Mouse (Mus musculus) testis, postnatal 10 days (tissue): ENCODE measurements around the gene Calm1.

Experiments
- DNase-seq: peaks from one replicate; pipeline ENCODE4 v3.0.0; 2021; ENCODE audit warnings: low spot score

Gene Calm1

GRCm38 (mm10) chr12:100225196-100225595 is 26.0 kb downstream of the Calm1 start:
- no peak for DNase-seq

DNA sequence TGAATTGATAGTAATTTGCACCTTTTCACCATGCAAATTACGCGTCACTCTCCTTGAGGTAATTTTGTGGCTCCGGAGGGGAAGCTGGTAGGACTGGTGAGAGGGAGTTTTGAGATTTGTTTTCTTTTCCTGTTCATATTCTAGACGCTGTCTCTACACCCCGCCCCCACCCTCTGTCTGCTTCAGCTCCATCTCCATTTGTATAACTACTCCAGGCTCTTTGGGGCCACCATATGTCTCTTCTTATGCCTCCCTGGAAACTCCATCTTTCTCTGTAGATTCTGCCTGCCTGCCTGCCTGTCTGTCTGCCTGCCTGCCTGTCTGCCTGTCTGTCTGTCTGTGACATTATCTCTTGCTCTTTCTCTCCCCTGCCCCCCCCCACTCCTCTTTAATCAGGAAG is 26.8 kb downstream of the Calm1 start:
- DNase-seq: no peak

DNA sequence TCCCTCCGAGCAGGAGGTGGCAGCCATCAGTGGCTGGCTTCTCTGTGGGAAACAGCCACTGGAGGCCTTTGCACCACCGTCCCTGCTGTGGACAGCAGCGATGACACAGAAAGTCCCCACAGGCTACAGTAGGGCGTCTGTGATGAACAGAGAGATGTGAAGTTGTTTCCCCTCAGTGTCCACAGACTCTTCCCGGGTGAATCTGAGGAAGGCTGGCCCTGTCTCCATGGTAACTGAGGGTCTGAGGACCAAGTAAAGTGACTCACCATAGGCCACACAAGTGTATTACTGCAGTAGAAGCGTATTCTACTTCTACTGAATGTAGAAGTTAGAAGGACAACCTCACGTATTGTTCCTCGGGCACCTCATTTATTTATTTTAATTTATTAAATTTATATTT is 27.4 kb downstream of the Calm1 start:
- DNase-seq: no peak

DNA sequence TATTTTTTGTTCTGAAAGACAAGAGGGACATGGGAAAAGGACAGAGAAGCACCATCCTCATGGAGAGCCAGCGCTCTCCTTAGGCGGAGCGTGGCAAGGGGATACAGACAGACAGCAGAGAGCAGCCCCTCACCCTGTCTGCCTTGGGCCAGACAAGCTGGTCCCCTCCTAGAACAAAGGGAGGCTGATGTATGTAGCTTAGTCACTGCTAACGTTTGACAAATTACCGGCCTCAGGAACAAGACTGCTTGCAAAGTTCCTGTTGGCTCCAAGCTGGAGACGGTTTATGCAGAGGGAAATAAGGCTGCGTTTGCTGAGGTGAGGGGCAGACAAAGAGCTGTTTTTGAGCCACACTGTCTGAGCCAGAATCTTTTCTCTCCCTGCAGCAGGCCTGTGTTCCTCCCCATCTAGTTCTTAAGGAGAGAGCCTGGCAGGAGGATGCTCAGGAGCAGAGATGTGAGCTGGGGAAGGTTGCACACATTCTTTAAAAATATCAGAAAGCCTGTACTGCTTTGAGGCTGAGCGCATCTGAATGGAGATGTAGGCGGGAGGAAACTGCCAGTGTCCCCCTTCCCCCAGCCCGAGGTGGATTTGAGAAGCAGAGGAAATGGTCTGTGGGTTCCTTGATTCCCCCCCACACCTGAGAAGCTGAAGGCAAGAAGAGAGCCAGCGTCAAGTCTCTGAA is 28.9 kb downstream of the Calm1 start:
- no peak for DNase-seq

GRCm38 (mm10) chr12:100234201-100234600 is 35.0 kb downstream of the Calm1 start:
- DNase-seq: no peak

DNA sequence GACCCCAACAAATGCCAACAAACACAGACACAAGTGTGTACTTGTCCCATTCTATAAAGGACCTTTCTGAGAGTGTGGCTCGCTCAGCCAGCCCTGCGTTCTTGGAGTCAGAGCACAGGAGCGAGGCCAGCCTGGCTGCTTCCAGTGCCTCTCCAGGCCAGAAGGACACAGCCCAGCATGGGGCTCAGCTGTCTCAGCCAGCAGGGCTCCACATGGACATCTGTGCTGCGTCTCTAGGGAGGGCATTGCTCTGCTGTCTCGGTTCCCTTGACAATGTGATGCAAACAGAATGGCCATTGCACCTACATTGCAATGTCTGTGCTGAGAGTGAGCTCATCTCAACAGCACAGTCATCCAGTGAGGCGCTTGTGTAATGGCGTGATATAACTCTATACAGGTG is 35.7 kb downstream of the Calm1 start:
- DNase-seq: no peak

- no peak for DNase-seq
These were observed 36.2 kb downstream of the Calm1 start for GRCm38 (mm10) chr12:100235423-100235822.

DNA sequence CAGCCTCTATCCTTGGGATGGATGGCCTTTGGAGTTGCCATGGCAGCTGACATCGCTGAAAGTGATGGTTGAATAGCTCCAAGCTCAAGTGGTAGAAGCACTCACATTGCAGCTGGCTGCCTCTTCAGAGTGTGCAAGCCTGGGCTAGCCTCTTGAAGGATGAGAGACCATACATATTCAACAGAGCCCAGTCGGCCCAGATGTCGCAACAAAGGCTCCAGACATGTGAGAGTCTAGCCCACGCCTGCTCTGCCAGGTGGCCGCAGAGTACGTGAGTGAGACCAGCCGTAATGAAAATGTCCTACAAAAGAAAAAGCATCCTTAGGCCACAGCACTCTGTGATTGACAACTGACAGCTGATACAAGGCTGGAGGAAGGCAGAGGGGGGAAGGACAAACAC is 40.2 kb downstream of the Calm1 start:
- DNase-seq: no peak

DNA sequence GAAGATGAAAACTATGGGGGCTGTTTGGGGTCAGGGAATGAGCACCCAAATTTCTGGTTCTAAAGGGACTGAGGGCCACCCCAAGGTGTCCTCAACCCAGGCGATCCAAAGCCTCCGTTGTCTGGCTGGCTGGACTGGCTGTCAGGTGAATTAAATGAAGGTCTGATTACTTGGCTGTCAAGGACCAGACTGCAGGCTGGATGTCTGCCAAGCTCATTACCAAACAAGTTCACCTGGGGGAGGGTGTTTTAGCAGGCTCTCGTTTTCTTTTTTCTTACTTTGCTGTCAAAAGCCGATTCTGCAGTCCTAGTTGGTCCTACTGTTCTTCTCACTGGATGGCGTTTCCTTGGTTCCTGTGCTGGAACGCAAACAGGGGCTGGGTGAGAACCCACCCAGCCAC is 40.6 kb downstream of the Calm1 start:
- DNase-seq: no peak

- DNase-seq: no peak
These were observed 42.9 kb downstream of the Calm1 start for GRCm38 (mm10) chr12:100241911-100242796.

DNA sequence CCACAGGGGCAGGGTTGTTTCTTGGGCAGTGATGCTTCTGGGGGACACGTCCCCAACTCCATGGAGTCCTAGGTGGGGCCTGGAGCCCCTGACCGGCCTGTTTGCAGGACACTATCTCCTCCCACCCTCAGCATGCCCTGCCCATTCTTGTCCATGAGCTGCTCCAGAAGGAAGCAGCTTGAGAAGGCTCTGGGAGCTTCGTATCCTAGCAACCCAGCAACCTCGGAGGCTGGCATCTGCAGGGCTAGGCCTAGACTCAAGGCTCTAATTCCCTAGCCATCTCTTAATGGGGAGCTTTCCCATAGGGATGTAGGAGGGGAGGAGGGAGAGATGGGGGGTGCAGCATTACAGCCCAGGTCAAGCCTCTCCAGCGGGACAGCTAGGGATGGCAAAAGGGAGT is 45.3 kb downstream of the Calm1 start:
- no peak for DNase-seq

DNA sequence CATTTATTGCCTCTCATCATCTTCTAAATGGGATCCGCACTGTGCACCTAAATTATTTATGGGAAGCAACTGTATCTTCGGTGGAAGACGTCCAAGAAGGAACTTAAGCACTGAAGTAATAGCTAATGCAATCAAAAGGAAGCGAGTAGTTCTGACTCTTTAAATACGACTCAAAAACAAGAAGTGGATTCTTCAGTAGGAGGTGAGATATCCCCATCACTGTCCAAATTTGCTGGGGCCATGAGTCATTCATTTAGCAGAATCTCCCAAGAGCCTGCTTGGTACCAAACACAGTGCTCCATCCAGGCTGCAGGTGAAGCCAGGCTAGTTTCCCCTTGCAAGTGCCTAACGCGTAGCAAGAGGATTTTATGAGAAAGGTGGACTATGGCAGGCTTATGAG is 49.9 kb downstream of the Calm1 start:
- DNase-seq: no peak

- no peak for DNase-seq
These were observed 55.2 kb downstream of the Calm1 start for GRCm38 (mm10) chr12:100254471-100254870.

DNA sequence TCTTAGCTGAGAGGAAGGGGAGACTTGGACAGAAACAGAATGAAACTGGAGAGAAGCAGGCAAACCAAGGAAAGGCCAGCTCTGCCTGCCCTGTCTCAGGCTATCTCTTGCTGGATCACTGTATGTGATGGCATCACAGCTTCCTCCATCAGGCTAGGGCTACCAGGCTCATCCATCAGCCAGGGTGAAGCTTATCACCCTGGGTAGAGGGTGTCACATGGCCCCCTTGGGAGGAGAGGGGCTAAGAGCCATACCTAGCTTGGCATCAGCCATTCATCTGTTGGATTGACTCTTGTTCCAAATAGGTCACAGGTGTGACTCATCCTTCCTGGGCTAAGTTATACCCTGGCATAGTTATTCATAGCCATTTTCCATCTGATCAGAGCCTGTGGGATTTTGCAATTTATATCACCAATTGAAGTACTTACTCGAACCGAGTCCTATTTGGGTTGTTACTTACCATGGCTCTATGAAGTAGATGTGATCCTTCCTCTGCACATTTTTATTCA is 56.3 kb downstream of the Calm1 start:
- no peak for DNase-seq

- DNase-seq: no peak
These were observed 58.5 kb downstream of the Calm1 start for GRCm38 (mm10) chr12:100257779-100258178.
